Mouse (Mus musculus): ENCODE results near the gene Dner.

The Dner gene

DNA sequence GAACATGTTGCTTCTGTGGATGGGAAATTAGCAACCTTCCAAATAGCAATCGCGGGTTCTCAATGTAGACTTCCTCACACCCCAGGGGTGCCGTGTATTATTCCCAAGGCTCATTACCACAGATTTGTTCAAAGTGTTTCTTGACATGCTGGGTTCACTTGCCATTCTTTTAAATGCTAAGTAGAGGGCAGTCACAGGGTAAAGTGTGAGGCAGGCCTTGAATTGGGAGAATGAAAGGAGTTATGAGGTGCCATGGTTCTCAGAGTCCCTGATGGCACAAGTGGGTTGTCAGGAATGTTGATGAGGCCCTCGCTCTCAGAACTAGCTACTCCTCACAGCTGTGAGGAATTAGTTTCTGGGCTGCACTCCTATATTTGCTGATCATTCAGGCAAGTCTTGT lies 160.0 kb downstream of the Dner start:
- DNase-seq (ENCODE audit: low spot score in 2 of 2), result no peak

DNA sequence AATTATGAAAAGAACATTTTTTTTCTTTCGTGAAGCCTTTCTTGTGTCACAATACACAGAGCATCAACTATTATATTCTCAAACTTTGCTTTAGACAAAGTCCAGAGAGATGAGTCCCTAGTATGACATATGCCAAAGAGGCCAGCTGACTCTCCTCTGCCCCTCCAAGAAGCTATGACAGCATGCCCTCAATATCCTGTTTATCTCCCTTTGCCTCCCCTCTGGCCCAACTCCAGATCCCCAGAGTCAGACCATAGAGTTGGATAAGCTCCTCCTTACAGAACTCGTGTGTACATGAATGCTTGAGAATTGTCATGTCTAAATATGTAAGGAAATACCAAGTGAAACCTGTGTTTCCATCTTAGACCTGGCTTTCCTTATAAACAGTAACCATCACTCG lies 170.5 kb downstream of the Dner start:
- no peak for DNase-seq (ENCODE audit: low spot score in 2 of 2)

DNA sequence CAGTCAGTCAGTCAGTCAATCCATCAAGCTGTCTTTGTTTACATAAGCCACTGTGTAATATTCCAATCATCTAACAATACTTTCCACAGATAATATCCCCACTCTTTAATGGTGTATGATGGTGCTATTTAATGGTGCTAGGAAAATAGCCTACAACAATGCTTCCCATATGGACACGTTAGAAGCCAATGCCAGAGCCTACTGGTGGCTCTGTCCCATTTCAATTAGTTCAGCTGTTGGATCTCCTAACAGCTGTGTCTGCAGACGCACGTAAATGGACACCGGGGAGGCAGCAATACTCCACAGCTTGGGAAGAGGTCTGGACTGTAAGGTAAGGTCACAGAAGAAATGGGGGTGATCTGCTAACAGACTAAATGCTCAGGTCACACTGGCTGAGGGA lies 171.6 kb downstream of the Dner start:
- DNase-seq (ENCODE audit: low spot score in 2 of 2), result no peak

DNA sequence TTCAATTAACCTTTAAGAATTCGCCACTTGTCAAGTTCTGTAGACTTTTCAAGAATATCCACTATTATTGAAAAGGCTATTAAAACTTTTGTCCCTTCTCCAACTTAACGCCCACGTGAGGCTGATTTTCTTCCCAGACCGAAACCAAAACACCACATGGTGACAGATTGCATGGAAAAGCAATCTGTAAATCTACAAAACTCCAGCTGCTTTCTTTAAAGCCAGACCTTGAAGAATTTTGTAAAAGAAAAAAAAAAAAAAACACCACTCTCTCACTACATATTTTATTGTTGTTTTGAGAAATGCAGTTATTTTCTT lies 173.1 kb downstream of the Dner start:
- no peak for DNase-seq (ENCODE audit: low spot score in 2 of 2)

DNA sequence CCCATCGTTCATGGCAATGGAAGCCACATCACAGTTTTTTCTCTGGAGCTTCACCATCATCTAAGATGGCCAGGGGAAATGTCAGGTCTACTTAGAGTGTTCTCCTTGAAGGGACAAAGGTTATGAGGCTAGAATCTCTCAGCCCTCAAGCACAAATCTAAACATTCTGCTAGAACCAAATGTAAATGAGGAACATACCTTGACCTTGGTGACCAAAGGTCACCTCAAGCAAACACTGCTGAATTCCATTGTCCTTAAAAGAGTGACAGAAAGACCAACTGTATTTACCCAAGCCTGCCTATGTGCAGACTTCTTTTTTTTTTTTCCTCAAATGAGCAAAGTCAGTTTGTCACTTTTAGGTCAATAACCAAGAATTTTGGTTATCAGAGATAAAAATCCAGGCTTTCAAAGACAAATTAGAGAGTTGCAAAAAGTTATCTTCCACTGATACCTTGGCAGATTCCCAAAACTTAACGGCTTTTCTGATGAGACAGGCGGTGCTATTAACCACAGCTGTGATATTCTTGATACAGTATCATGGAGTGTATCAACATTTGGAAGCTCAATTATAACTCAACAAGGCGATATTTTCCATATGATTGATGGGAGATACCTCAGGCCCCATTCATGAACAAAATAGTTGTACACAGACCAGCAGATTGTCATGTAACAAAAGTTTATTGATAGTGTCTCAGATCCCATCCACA lies 173.6 kb downstream of the Dner start:
- DNase-seq (ENCODE audit: low spot score in 2 of 2), result no peak

DNA sequence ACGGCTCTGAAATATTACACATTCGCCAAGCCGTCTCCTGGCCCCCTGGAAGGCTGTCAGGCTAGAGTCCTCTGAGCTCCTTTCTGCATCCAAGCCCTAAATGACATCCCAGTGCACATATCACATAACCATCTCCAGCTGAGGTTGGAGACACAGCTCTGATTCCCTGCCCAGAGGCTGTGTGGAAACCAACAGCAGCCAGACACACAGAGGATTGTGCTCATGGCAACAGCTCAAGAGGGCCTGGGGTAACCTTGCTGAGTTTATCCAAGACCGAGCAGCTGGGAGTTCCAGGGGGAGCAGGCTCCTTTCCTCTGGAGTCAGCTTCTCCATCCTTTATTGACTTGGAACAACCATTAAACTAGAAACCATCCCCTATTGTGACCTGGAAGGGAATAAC lies 177.7 kb downstream of the Dner start:
- DNase-seq (ENCODE audit: low spot score in 2 of 2), result no peak

DNA sequence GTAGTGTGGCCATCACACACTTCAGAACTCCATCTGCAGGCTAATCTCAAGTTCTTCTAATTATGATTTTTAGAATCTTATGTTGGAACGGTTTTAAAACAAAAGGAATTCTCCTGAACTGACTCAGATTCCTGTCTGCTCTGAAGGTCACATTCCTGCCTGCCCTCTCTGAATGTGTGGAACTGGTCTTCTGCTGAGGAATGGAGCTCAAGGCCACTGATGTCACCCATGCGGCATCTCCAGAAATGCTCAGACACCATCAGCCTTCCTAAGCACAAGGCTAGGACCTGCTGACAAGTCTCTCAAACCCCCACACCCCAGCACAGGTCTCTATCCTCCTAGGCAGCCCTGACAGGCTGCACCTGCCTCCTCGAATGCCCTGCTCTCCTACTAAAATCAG lies 182.8 kb downstream of the Dner start:
- DNase-seq (ENCODE audit: low spot score in 2 of 2), result no peak

DNA sequence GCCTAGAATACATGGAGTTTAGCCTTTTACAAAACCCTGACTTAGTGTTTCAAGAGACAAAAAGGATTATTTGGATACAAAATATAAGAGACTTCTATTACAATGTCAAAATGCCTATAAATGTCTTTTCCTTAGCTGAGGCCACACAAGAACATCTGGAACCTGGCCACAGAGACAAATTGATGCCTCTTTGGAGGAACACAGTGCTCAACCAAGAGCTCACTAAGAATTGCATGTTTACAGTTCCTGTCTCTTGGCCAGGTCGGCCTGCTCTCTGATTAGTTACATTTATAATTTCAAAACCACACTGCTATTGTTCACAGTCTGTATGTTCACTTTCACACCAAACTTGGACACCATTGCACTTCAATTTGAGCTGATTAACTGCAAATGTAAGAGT lies 187.5 kb downstream of the Dner start:
- no peak for DNase-seq (ENCODE audit: low spot score in 2 of 2)

DNA sequence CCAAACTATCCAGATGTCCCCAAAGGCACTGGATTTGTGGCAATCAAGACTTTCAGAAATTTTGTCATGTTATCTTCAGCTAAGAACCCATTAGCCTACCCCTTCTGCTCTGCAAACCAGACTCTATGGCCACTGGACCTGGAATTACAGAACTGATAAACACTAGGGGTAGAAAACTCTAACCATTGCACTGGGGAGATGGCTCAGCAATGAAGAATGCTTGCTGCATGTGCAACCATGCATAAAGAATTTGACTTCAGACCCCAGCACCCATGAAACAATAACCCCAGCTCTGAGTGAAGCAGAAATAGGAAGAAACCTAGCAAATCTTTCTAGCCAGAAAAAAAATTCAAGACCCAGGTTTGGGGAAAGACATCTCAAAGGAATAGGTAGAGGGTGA lies 188.5 kb downstream of the Dner start:
- no peak for DNase-seq (ENCODE audit: low spot score in 2 of 2)

DNA sequence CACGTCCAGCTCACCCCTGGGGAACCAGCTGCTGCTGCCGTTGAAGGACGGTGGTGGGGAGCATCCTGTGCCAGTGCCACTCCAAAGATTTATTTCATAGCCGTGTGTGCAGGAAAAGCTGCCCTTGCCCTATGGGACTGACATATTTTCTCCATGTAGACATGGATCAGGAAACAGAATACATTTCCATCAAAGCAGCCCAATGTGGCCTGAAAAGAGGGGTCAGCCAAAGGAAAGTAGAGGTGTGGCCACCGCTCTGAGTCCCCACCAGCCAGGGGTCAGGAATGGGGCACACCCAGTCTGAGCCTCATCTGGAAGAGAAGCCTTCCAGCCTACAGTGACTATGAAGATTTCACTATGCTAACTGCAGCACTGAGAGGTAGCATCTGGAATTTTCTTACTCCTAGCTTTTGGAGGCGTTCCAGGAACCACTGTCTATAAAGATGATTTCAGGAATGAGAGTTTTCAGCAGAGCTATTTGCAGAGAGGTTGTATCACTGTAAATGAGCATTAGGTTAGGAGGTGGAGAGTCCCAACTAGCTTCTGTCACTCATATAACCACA lies 189.0 kb downstream of the Dner start:
- no peak for DNase-seq (ENCODE audit: low spot score in 2 of 2)

DNA sequence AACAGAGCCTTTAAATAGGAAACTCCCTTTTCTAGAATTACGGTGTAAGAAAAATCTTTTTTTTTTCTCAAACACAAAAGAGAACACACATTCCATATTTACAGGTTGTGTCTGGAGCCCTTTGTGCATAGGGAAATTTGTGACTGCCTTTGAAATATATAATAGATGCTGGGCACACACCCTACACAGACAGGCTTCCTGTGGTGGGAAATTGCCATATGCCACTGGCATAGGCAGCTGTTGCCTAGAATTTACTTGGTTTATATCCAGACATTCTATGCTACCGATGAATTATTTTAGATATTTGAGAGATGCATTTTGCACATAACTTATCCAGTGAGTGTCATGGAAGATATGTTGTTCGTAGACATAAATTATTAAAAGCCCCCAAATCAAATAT lies 195.3 kb downstream of the Dner start:
- no peak for DNase-seq (ENCODE audit: low spot score in 2 of 2)

DNA sequence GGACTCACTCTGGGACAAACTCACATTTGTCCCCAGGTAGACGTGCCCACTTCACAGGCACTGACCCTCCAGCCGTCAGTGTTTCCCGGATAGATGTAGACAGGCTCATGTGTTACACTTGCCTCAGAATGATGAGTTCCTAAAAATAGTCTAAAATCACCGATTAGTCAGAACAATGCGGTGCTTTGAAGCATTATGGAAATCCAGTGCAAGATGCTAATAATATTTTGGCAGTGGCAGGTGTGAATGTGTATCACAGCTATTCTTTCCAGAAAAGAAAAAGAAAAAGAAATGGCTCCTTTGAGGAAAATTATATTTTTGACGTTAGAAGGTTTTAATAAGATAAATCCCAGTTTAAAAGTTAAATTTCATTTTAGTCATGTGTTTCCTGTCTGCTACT lies 204.3 kb downstream of the Dner start:
- no peak for DNase-seq (ENCODE audit: low spot score in 2 of 2)

DNA sequence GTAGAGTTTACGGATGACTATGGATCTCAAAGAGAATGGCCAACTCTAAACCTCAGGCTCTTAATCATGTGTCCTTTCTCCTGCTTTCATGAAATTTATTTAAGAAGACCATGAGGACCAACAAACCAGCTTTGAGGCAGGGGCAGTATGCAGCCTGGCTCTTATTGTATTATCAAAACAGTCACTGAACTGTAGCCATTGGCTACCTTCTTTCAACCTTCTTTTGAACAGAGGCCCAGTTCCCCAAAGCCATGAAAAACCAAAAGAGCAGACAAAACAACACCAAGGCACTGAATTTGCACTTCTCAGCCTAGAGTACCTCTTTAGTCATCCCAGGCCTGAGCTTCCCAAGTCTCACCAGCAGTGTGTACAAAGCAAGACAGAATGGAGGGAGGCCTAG lies 207.5 kb downstream of the Dner start:
- DNase-seq (ENCODE audit: low spot score in 2 of 2), result no peak

DNA sequence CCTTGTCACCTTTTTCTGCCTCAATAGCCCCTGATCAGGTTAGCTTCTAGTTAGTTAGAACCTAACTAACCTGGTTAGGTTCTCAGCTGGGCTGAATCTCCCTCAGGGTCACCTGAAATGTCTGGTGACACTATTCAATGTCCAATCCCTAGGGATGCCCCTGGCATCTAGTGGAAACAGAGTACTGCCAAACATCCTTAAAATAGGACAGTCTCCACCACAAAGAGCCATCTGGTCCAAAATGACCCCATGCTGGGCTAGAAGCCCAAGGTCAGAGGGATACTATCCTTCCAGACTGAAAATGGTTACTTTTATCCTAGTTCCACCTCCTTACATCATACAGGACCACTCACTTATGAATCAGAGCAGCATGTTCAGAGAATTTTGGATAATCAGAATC lies 211.0 kb downstream of the Dner start:
- no peak for DNase-seq (ENCODE audit: low spot score in 2 of 2)

DNA sequence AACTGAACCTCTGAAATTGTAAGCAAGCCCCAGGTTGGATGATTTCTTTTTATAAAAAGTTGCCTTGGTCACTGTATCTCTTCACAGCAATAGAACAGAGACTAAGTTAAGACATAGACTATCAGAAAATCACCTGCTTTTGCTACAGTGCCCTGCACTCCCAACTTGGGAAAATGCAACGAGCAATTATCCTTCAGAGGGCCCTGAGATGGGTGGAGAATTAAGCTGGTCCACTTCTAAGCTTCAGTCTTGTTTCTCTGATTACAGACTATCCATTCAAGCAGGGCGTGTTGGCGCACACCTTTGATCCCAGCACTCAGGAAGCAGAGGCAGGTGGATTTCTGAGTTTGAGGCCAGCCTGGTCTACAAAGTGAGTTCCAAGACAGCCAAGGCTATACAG lies 211.4 kb downstream of the Dner start:
- DNase-seq (ENCODE audit: low spot score in 2 of 2), result no peak

DNA sequence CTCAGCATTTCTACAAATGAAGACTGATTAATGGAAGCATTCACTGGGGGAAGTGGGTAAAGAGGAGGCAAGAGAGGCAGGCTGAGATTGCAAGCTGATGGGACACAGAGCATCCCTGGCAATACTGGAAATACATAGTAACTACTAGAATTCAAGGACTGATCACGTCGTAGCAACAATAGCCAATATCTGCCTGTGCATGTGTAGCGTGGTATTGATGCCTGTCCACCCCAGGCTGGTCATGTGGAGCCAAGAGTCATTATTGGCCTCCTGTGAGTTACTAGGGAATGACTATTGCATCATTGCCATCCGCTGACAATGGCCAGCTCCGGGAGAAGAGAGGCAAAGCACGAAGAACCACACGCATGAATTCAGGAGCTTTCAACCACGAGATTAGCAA lies 216.0 kb downstream of the Dner start:
- DNase-seq (ENCODE audit: low spot score in 2 of 2), result no peak

DNA sequence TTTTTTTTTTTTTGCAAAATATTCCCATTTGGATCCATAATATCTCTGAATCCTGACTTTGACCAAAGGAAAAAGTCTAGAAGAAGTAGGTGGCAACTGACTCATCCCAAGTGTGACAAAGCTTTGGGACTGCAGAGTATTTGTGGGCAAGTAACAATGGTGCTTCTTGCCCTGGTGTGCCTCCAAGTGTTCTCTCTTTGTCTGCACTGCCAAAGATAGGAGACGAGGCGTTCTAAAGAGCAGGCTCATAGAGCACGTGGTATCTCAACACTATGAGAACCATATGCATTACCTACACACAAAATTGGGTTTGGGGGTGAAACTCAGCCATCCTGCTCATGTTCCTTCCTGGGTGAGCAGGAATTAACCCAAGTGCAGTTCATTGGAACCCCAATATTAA lies 221.7 kb downstream of the Dner start:
- no peak for DNase-seq (ENCODE audit: low spot score in 2 of 2)

DNA sequence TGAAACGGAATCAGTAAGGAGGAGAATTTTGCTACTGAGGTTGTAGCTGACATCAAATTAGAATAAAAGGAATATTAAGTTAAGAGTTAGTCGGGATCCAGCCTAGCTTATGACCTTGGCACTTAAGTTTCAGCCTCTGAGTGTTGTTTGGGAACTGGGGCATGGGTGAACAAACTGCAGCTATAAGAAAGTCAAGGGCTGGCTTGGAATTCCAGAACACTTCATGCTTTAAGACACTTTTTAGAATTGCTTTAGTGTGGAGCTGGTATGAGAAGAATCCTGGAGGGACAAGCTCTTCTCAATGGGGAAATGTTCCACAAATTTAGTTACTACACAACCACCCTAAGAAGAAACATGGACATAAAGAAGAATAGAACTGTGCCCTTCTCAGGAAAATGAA lies 223.8 kb downstream of the Dner start:
- DNase-seq (ENCODE audit: low spot score in 2 of 2), result no peak

DNA sequence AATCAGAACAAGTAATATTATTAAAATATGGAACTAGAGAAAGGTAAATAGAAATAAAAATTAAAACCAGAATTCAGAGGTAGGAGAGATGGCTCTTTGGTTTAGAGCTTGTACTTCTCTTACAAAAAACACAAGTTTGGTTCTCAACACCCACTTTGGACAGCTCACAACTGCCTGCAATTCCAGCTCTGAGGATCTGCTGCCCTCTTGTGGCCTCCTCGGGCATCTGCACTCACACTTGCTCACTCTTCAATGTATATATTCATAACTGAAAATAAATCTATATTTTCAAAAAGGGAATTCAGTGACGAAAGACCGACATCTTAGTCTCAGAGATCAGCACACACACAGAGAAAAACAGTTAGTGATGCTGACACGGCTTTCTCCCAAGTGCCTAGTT lies 225.7 kb downstream of the Dner start:
- no peak for DNase-seq (ENCODE audit: low spot score in 2 of 2)

DNA sequence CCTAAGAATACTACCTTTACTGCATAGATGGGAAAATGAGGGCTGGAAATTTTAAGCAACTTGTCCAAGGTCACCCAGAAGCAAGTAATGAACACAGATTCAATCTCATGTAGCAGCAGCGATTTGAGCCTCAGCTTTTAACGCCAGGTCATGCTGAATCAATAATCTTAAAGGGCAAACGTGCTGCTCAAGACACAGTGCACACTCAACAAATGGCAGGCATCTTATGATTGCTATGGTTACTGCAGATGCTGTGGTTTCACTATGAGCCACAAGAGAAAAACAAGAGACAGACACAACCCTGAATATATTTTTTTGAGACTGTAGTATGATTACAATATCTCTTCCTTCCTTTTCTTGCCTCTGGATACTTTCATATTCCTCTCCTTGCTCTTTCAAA lies 228.4 kb downstream of the Dner start:
- DNase-seq (ENCODE audit: low spot score in 2 of 2), result no peak

DNA sequence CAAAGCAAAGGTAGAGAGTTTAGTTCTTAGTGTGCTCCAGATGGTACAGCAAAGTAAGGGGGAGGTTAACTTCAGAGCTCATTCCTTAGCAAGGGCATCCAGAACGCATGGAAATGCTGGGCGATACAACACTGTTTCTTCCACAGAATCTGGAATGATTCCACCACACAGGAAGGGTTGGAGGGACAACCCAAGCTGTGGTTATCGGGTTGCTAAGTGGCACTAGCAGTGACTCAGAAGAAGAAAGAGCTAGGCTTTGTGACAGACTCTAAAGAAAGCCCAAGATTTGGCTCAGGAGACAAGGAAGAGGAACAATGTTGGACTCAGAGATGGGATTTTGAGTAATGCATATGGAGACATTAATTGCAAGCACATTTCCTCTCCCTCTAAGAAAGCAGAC lies 231.3 kb downstream of the Dner start:
- no peak for DNase-seq (ENCODE audit: low spot score in 2 of 2)

DNA sequence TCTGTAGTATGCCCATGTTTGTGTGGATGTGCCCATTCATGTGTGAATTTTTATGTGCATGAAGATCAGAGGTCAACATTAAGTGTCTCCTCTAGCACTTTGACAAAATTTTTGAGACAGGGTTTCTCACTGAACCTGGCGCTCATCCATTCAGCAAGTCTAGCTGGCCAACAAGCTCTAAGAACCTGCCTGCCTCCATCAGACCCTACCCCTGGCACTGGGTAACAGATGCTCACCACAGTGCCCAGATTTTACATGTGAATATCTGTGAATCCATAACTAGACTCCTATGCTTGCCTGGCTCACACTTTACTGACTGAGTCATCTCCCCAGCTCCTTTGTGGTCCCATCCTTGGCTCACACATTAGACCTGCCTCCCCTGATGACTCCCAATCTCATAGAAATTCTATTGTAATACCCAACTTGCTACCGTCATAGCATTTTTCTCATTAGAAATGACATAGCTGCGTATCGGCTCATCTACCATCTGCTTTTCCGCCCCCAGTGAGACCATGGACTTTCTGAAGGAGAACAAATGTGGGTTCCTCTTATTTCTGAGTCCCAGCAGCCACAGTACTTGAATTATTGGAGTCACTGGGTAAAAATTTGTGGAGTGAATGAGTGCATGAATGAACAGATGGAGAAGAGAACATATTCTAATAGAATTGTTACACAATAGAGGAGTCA lies 231.9 kb downstream of the Dner start:
- DNase-seq (ENCODE audit: low spot score in 2 of 2), result no peak

DNA sequence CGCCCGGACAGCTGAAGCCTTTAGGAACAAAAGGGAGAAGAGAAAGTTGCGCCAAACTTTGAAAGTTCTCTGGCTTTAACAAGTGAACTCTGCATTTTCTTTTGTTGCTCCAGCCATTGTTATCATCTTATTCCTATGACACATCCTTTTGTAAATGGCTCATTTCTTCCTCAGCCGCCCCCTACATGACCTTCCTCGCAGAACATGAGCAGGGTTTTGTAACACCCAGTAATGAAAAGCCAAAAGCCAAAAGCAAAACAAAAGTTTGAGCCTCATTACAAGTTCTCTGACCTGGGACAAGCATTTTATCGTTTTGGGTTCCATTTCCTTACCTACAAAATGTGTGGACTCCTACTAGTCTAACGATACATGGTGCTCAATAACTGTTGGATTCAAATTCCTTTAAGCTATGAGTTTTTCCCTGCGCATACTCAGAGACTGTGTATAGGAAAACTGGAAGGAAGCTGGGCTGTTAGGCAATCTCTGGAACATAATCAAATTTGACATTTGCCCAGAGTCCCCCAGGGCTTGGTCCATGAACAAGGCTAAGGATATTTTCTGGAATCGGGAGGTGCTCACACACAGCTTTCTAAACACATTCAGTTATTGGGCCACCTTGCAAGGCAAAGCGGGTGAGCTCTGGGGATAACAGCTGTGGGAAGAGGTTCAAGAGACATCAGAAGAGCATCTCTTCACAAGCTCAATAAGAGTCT lies 246.3 kb downstream of the Dner start:
- DNase-seq (ENCODE audit: low spot score in 2 of 2), result no peak

All from spleen, postnatal 14 days (tissue).